Mouse (Mus musculus) Patski (cell line): Measurements from ENCODE around the gene Acer1. TPM values are rescaled to one million over a fixed set of nuclear protein-coding genes. Genes with fewer than 3 reads are reported as not detected.
"Not testable (repeated sequence)": the region's sequence is repeated elsewhere in the genome, so short reads cannot be mapped to it uniquely, and the experiment has no call there.

Source experiments
- ATAC-seq: fragments of 100-300 bp; one replicate; pipeline ENCODE4 v1.8.0; 2021
- CTCF ChIA-PET: fragments of 350-600 bp; sonication (Branson Sonifier 250); formaldehyde crosslinking; loops from one replicate; lab custom pipeline; 2022; ENCODE audit warnings: inconsistent platforms; lab: Charles Lee
- POLR2A ChIA-PET: fragments of 350-600 bp; sonication (Branson Sonifier 250); formaldehyde crosslinking; loops from one replicate; lab custom pipeline; 2022; ENCODE audit warnings: antibody characterized with exemption, inconsistent platforms; lab: Charles Lee
- DNase-seq: peaks from one replicate; pipeline ENCODE4 v3.0.0-alpha.2; 2011; ENCODE audit warnings: low read depth, low spot score
- H3K27me3 ChIP-seq: fragments of 371-371 bp; one replicate; pipeline ENCODE4 v1.5.1; 2021
- CTCF ChIP-seq: fragments of 100-300 bp; IDR thresholded peaks from one replicate; pipeline ENCODE4 v1.5.1; 2021
- in situ Hi-C: fragments of 300-500 bp; cut with MboI; formaldehyde crosslinking; loops from 3 replicates; pipeline ENCODE4 v1.11.1; 2018; ENCODE audit warnings: low pct_unique_long_range_greater_than_20kb, mixed read lengths
- polyA plus RNA-seq: library from polyadenylated mRNA; unstranded; gene quantifications from one replicate; pipeline ENCODE4 v1.2.3, GENCODE M21; 2021

Gene Acer1
- polyA plus RNA-seq, 1 experiment from 2014 or later, result not detected

- ChIA-PET CTCF (no interaction called here), POLR2A (no interaction called here)
- in situ Hi-C loops, result loop anchor here (5.0 kb wide), 1 partner anchor 41 kb away; no protein-coding TSS in a partner anchor
- no peak for TF ChIP-seq CTCF
- no peaks in the 10 kb centered on the region for H3K27me3 ChIP-seq
- ATAC-seq (no peak), DNase-seq (no peak)
These were observed 55.9 kb downstream of the Acer1 start for GRCm38 (mm10) chr17:56925998-56926397.

- no peak for DNase-seq
- in situ Hi-C loops, result no loop called here
- H3K27me3 ChIP-seq, result no peaks in the 10 kb centered on the region
- ChIA-PET CTCF (no interaction called here), POLR2A (interaction anchor here (1.6 kb wide), 1 partner anchor 14 kb away, joined by 4 read pairs; no protein-coding TSS in a partner anchor)
- ATAC-seq, result no peak
- no peak for TF ChIP-seq CTCF
These were observed 62.2 kb downstream of the Acer1 start for GRCm38 (mm10) chr17:56919725-56920124.

GRCm38 (mm10) chr17:56917166-56917565, 64.8 kb downstream of the Acer1 start:
- ATAC-seq (no peak), DNase-seq (no peak)
- H3K27me3 ChIP-seq, result no peaks in the 10 kb centered on the region
- TF ChIP-seq CTCF, result no peak
- ChIA-PET POLR2A (no interaction called here), CTCF (no interaction called here)
- in situ Hi-C loops, result no loop called here

- no peak for TF ChIP-seq CTCF
- H3K27me3 ChIP-seq, result no peaks in the 10 kb centered on the region
- in situ Hi-C loops, result no loop called here
- ATAC-seq (no peak), DNase-seq (no peak)
- ChIA-PET POLR2A (no interaction called here), CTCF (interaction anchor here (1.9 kb wide), 1 partner anchor 16 kb away, joined by 7 read pairs; no protein-coding TSS in a partner anchor)
These were observed 68.5 kb downstream of the Acer1 start for GRCm38 (mm10) chr17:56913444-56913843.

- in situ Hi-C loops, result no loop called here
- ATAC-seq, result no peak
- TF ChIP-seq CTCF, result no peak
- DNase-seq, result no peak
- ChIA-PET POLR2A (interaction anchor here (0.7 kb wide), 1 partner anchor 129 kb away, joined by 3 read pairs; no protein-coding TSS in a partner anchor), CTCF (interaction anchor here (1.9 kb wide), 2 partner anchors 9 to 15 kb away, joined by 6 to 7 read pairs; no protein-coding TSS in a partner anchor)
- no peaks in the 10 kb centered on the region for H3K27me3 ChIP-seq
These were observed 68.9 kb downstream of the Acer1 start for GRCm38 (mm10) chr17:56913023-56913422.

- in situ Hi-C loops, DNase-seq, ATAC-seq, CTCF ChIA-PET, H3K27me3 ChIP-seq, POLR2A ChIA-PET: not testable (repeated sequence)
These were observed 72.2 kb downstream of the Acer1 start for GRCm38 (mm10) chr17:56909764-56910163.

GRCm38 (mm10) chr17:56907887-56908286, 74.0 kb downstream of the Acer1 start:
- ATAC-seq (no peak), DNase-seq (no peak)
- H3K27me3 ChIP-seq, result no peaks in the 10 kb centered on the region
- ChIA-PET CTCF (no interaction called here), POLR2A (no interaction called here)
- in situ Hi-C loops, result no loop called here
- TF ChIP-seq CTCF, result no peak

GRCm38 (mm10) chr17:56907096-56907495, 74.8 kb downstream of the Acer1 start:
- ChIA-PET POLR2A (no interaction called here), CTCF (no interaction called here)
- DNase-seq (no peak), ATAC-seq (no peak)
- no peaks in the 10 kb centered on the region for H3K27me3 ChIP-seq
- TF ChIP-seq CTCF, result no peak
- in situ Hi-C loops, result no loop called here

GRCm38 (mm10) chr17:56906166-56906565, 75.8 kb downstream of the Acer1 start:
- in situ Hi-C loops, result no loop called here
- ChIA-PET POLR2A (interaction anchor here (1.0 kb wide), 1 partner anchor 14 kb away, joined by 4 read pairs; no protein-coding TSS in a partner anchor), CTCF (interaction anchor here (0.6 to 1.4 kb wide), 2 partner anchors 9 to 11 kb away, joined by 3 read pairs; no protein-coding TSS in a partner anchor)
- TF ChIP-seq CTCF, result no peak
- H3K27me3 ChIP-seq, result no peaks in the 10 kb centered on the region
- ATAC-seq (no peak), DNase-seq (no peak)

Other genes starting within 250 kb of the Acer1 start
- 7.1 TPM for gene Nrtn, start 224.6 kb downstream of the Acer1 start, polyA plus RNA-seq
- gene Dus3l, start 217.4 kb downstream of the Acer1 start, polyA plus RNA-seq, result 50.5 TPM
- 0.89 TPM for gene Prr22, start 211.9 kb downstream of the Acer1 start, polyA plus RNA-seq
- 7.7 TPM for gene Rfx2, start 151.1 kb downstream of the Acer1 start, polyA plus RNA-seq
- not detected for gene Acsbg2, start 107.7 kb downstream of the Acer1 start, polyA plus RNA-seq
- gene 1700061G19Rik, start 106.6 kb downstream of the Acer1 start, polyA plus RNA-seq, result not detected
- 55.0 TPM for gene Mllt1, start 46.7 kb downstream of the Acer1 start, polyA plus RNA-seq
- 113 TPM for gene Clpp, start 8.2 kb upstream of the Acer1 start, polyA plus RNA-seq
- gene Alkbh7, start 15.2 kb upstream of the Acer1 start, polyA plus RNA-seq, result 47.7 TPM
- 1.7 TPM for gene Pspn, start 17.9 kb upstream of the Acer1 start, polyA plus RNA-seq
- 104 TPM for gene Gtf2f1, start 29.2 kb upstream of the Acer1 start, polyA plus RNA-seq
- gene Gm17949, start 29.3 kb upstream of the Acer1 start, polyA plus RNA-seq, result not detected
- 80.4 TPM for gene Khsrp, start 49.4 kb upstream of the Acer1 start, polyA plus RNA-seq
- not detected for gene Slc25a41, start 59.5 kb upstream of the Acer1 start, polyA plus RNA-seq
- gene Crb3, start 77.0 kb upstream of the Acer1 start, polyA plus RNA-seq, result 31.4 TPM
- gene Slc25a23, start 77.7 kb upstream of the Acer1 start, polyA plus RNA-seq, result 111 TPM
- 2.7 TPM for gene Dennd1c, start 96.4 kb upstream of the Acer1 start, polyA plus RNA-seq
- gene Tubb4a, start 105.7 kb upstream of the Acer1 start, polyA plus RNA-seq, result 0.10 TPM
- 3.4 TPM for gene Tnfsf9, start 123.2 kb upstream of the Acer1 start, polyA plus RNA-seq
- gene Cd70, start 167.7 kb upstream of the Acer1 start, polyA plus RNA-seq, result not detected
- gene Tnfsf14, start 212.1 kb upstream of the Acer1 start, polyA plus RNA-seq, result not detected
- 342 TPM for gene C3, start 246.0 kb upstream of the Acer1 start, polyA plus RNA-seq